ENCODE assay signal across 24 mouse cellular contexts in the genomic region with DNA sequence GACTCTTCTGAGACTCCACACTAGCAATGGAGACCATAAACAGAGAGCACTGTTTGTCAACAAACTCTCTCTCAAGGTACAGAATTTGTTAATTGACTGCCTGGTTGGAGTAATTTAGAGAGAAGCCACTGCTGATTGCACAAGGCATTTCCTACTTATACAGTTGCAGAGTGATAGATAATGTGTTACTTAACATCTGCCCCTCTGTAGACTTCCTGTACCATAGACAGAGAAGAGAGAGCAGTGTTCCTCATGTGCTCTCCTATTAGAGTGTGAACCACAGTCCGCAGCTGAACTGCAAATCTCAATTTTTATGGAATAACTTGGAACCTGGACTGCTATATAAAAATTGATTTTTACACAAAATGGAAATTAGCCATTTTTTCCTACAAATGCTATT.
A peak's percentile ranks its signal among the peaks of the same experiment; 100 is the strongest.
DNase-seq lines count a peak whose midpoint lies in the region; ATAC-seq and TF ChIP-seq lines count a peak whose summit lies in the region.
"Had no signal": no experiment of that assay in that cellular context is flagged by ENCODE, and none has a peak within 500 bp of the region (broad histone marks: within the 10 kb centered on the region; RNA-seq: fewer than 3 reads in every experiment).

No protein-coding gene starts in this region.

- no peak overlapping the region for H3K4me3 ChIP-seq in lung, embryonic 15.5 days
- no peak overlapping the region for H3K4me3 ChIP-seq in lung, postnatal 0 days (ENCODE audit: low read depth, low read length)
- no peak overlapping the region for H3K4me3 ChIP-seq in hindbrain, embryonic 12.5 days
- H3K4me3 ChIP-seq: embryonic facial prominence, embryonic 10.5 days; embryonic facial prominence, embryonic 12.5 days; forebrain, embryonic 13.5 days; forebrain, embryonic 15.5 days had no signal

- no peak overlapping the region for H3K4me2 ChIP-seq in lung, embryonic 15.5 days
- H3K4me2 ChIP-seq in lung, postnatal 0 days (replicated peaks; ENCODE audit: low read depth, low read length): no peak overlapping the region
- H3K4me2 ChIP-seq in hindbrain, embryonic 12.5 days (replicated peaks): no peak overlapping the region
- H3K4me2 ChIP-seq: embryonic facial prominence, embryonic 12.5 days; forebrain, embryonic 13.5 days; forebrain, embryonic 15.5 days had no signal

- no peaks in the 10 kb centered on the region for H3K36me3 ChIP-seq in lung, embryonic 15.5 days
- no peaks in the 10 kb centered on the region for H3K36me3 ChIP-seq in lung, postnatal 0 days (ENCODE audit: insufficient read depth, low read length)
- no peaks in the 10 kb centered on the region for H3K36me3 ChIP-seq in hindbrain, embryonic 12.5 days
- H3K36me3 ChIP-seq: embryonic facial prominence, embryonic 10.5 days; embryonic facial prominence, embryonic 12.5 days; forebrain, embryonic 15.5 days; G1E had no signal

- TF ChIP-seq CTCF in lung, postnatal 0 days (IDR thresholded peaks at IDR 0.05): no peak

- no peaks in the 10 kb centered on the region for H3K27me3 ChIP-seq in lung, embryonic 15.5 days
- no peaks in the 10 kb centered on the region for H3K27me3 ChIP-seq in lung, postnatal 0 days (replicated peaks; ENCODE audit: insufficient read depth, low read length)
- H3K27me3 ChIP-seq in hindbrain, embryonic 12.5 days: no peaks in the 10 kb centered on the region
- H3K27me3 ChIP-seq: CH12.LX; embryonic facial prominence, embryonic 12.5 days; forebrain, embryonic 13.5 days; forebrain, embryonic 15.5 days; Patski had no signal

- no peak overlapping the region for H3K9ac ChIP-seq in lung, embryonic 15.5 days
- no peak overlapping the region for H3K9ac ChIP-seq in lung, postnatal 0 days (replicated peaks; ENCODE audit: low read depth)
- no peak overlapping the region for H3K9ac ChIP-seq in hindbrain, embryonic 12.5 days
- H3K9ac ChIP-seq: embryonic facial prominence, embryonic 12.5 days; forebrain, embryonic 13.5 days; forebrain, embryonic 15.5 days; forebrain, postnatal 0 days had no signal

- ATAC-seq in lung, embryonic 15.5 days (ENCODE audit: borderline replicate concordance, extremely low read depth, low FRiP score, low TSS enrichment): peak; percentile 92; the same call in 1 of the 2 replicates
- ATAC-seq in lung, postnatal 0 days: no peak
- no peak for ATAC-seq in hindbrain, embryonic 12.5 days (ENCODE audit: low FRiP score)
- ATAC-seq: activated CD4-positive, CD25-positive, alpha-beta regulatory T cell, adult 4 months; CD4-positive, CD25-positive, alpha-beta regulatory T cell, adult 4 months; forebrain, embryonic 13.5 days; forebrain, embryonic 15.5 days; forebrain, postnatal 0 days; Patski had no signal

- H3K4me1 ChIP-seq in lung, embryonic 15.5 days: no peaks in the 10 kb centered on the region
- H3K4me1 ChIP-seq in lung, postnatal 0 days (ENCODE audit: insufficient read depth, low read depth, low read length): no peaks in the 10 kb centered on the region
- no peaks in the 10 kb centered on the region for H3K4me1 ChIP-seq in hindbrain, embryonic 12.5 days
- H3K4me1 ChIP-seq: embryonic facial prominence, embryonic 10.5 days; embryonic facial prominence, embryonic 12.5 days; forebrain, embryonic 13.5 days; forebrain, embryonic 15.5 days had no signal

- no peak overlapping the region for H3K27ac ChIP-seq in lung, embryonic 15.5 days
- H3K27ac ChIP-seq in lung, postnatal 0 days (ENCODE audit: low read length): no peak overlapping the region
- no peak overlapping the region for H3K27ac ChIP-seq in hindbrain, embryonic 12.5 days
- H3K27ac ChIP-seq: embryonic facial prominence, embryonic 10.5 days; embryonic facial prominence, embryonic 12.5 days; forebrain, embryonic 13.5 days; forebrain, embryonic 15.5 days had no signal

- no peaks in the 10 kb centered on the region for H3K9me3 ChIP-seq in lung, embryonic 15.5 days
- H3K9me3 ChIP-seq in lung, postnatal 0 days (ENCODE audit: low read length): no peaks in the 10 kb centered on the region
- H3K9me3 ChIP-seq in hindbrain, embryonic 12.5 days (replicated peaks): no peaks in the 10 kb centered on the region
- H3K9me3 ChIP-seq: embryonic facial prominence, embryonic 10.5 days; embryonic facial prominence, embryonic 12.5 days; forebrain, embryonic 13.5 days; forebrain, embryonic 15.5 days; G1E had no signal

- no peak for TF ChIP-seq EP300 in lung, postnatal 0 days (IDR thresholded peaks at IDR 0.05)

- WGBS in lung, embryonic 15.5 days: 34% methylated on average over 1 of the region's 1 CpGs
- WGBS in lung, postnatal 0 days: 50% methylated on average over 1 of the region's 1 CpGs
- WGBS in hindbrain, embryonic 12.5 days: 100% methylated on average over 1 of the region's 1 CpGs

- DNase-seq in lung, postnatal 4 days: no peak
- peak; percentile 38 for DNase-seq in lung, postnatal 0 days (ENCODE audit: low spot score)
- no peak for DNase-seq in lung, postnatal 14 days
- DNase-seq: adrenal gland, adult 8-10 months; adrenal gland, postnatal 14 days; adrenal gland, postnatal 36 days; B cell, adult 2 months; cerebellum, adult 11-12 months; cerebellum, adult 2 months; cerebellum, adult 9-10 months; cerebellum, postnatal 10 days; cerebellum, postnatal 25 days; forebrain, postnatal 0 days had no signal
